Mouse (Mus musculus) erythroblast, embryonic 14.5 days (primary cell): ENCODE measurements at regions not wholly inside any gene's neighbourhood (a gene's known extent, or its start where the extent isn't known, plus 50 kb on each side); places are given as distances from the start of the nearest gene placed in this dataset.
"Not testable (repeated sequence)": the region's sequence is repeated elsewhere in the genome, so short reads cannot be mapped to it uniquely, and the experiment has no call there.

Source experiments
- GATA1 ChIP-seq: IDR thresholded peaks from 2 replicates; pipeline ENCODE4 v1.6.1; 2012; ENCODE audit warnings: low read length, inconsistent platforms, mixed read lengths
- TAL1 ChIP-seq: IDR thresholded peaks from 3 replicates; pipeline ENCODE4 v1.6.1; 2012; ENCODE audit warnings: low read length, inconsistent platforms, mixed read lengths

- not testable (repeated sequence) for TF ChIP-seq TAL1, GATA1
Measured at GRCm38 (mm10) chr5:116971474-116971873, 144.4 kb downstream of the Suds3 start.
